Mouse (Mus musculus): Measurements from ENCODE around the gene Fam187b. TPM values are rescaled to one million over a fixed set of nuclear protein-coding genes. Genes with fewer than 3 reads are reported as not detected.

Fam187b gene
- polyA plus RNA-seq (2012; rRNA removed), result 0.36 and 0.61 TPM in 2 replicates

DNA sequence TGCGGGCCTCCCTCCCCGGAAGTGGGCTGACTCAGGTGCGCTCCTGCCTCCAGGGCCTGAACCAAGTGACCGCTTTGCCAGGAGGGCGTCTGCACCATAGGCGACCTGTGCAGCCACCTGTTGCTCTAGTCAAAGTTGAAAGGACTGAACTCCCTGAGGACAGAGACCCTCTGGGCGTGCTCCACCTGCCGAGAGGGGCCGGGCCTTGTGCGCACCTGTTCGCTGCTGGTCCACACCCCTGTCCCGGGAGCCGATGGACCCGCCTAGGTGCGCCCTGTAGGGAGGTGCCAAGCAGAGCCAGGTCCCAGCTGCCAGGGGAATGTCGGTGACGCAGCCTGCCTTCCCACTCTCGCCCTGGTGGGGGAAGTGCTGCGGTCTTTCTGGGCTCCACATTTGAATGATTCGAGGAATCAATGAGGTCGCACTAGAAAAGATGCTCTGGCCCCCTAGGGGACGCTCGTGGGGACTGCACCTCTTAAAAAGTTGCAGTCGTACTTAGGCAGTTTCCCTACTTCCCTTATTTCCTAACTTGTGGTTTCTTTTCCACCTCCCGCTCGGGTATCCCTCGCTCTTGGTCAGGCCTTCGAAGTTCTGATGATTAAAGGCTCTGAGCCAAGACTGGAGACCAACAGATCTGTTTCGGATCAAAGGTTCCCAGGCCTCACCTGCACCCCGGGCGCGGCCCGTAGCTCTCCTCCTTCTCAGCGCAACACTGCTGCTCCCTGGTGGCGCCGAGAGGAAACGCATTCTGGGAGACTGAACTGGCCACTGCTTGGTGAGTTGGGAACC lies at the start of gene Fam187b:
Gene Fam187b, plus strand, starts transcription at position 290 of the 789 bp plus-strand sequence.

DNA sequence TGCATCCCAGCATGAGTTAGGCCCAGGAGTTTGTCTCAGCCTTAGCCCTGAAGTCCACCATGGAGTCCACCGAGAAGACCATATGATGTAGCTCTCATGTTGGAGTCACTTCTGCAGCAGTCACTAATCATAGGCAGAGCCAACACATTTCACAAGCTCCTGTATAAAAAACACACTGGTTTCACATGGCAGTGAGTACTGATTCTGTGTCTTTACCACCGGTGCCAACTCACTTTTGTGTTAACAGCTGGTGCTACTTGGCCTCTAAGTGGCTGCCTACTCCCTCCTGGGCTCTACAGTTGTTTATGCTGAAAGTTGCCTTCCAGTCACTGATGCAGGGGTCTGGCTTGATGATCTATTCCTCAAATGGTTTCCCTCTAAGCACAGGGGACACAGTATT lies 49.0 kb upstream of the Fam187b start, which contains the start of gene Hamp2:
Gene Hamp2, minus strand, starts transcription at position 101 of the 400 bp plus-strand sequence.

DNA sequence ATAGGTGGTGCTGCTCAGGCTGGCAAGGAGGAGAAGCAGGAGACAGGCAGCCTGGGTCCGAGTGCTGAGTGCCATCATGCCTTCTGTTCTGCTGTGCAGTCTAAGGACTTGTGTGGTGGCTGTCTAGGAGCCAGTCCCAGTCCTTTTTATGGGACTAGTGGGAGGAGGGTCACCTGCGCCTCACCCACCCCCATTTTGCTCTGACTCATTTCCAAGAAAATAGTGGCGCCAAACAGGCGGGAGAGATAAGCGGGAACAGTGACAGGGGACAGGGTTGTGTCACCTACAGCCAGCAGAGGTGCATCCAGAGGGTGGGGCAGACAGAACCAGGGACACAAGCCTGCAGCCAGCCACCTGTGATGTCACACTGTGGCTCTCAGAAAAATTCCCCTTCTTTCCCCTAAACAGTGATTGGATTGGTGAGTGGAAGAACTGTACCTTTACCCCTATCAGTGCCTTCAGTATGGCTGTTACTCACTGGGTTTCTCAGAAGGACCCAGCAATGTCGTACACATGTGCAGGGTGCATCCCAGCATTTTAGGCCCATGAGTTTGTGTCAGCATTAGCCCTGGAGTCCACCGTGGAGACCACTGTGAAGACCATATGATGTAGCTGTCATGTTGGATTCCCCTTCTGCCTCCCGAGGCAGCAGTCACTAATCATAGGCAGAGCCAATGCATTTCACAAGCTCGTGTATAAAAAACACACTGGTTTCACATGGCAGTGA lies 29.5 kb upstream of the Fam187b start, which contains the start of gene Hamp:
Gene Hamp, minus strand, starts transcription at position 124 of the 727 bp plus-strand sequence.

DNA sequence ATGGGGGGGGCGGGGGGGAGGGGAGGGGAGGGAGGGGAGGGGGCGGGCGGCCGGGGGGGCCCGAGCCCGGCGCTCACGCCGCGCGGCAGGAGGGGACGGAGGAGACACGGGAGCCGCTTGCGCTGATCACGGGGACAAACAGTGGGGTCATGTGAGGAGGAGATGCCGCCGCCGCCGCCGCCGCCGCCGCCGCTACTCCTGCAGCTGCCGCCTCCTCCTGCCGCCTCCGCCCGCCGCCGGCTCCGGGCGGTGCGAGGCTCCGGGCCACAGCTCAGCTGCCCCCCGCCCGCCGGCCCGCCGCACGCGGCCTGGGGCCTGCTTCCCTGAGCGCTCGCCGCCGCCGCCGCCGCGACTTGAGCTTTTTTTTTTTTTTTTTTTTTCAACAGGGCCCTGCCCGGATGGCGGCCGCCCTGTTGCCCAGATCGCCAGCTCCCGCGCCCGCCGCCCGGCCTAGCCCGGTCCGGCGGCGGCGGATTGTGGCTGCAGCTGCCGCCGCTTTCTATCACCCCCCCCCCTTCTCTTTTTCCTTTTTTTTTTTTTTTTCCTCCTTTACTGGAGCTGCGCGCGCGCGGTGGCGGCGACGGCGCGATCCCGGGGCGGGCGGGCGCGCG lies 16.7 kb upstream of the Fam187b start, which contains the start of gene Usf2:
Gene Usf2, minus strand, starts transcription at position 48 of the 611 bp plus-strand sequence.

DNA sequence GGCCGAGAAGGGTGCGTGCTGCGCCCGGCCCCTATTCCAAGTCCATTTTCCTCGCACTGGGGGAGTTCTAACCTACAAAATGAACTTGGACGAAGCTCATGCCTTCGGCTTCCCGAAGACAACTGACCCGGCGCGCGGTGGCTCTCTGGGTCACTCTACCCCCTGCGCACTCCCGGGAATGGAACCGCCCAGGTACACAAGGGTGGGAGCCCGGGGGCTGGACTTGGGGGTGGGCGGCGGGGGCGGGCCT lies 414 bp upstream of the Fam187b start, which contains the start of gene Lsr:
Gene Lsr, minus strand, starts transcription at position 214 of the 250 bp plus-strand sequence.

Other genes with a start within 250 kb of the Fam187b start
- gene Tmem147, start 244.2 kb upstream of the Fam187b start, polyA plus RNA-seq (2012; rRNA removed), result 182 and 186 TPM in 2 replicates
- gene Gapdhs, start 230.1 kb upstream of the Fam187b start, polyA plus RNA-seq (2012; rRNA removed), result 0.09 and 0.11 TPM in 2 replicates
- gene Sbsn, start 222.3 kb upstream of the Fam187b start, polyA plus RNA-seq (2012; rRNA removed), result 5.6 and 7.5 TPM in 2 replicates
- gene Dmkn, start 210.0 kb upstream of the Fam187b start, polyA plus RNA-seq (2012; rRNA removed), result 0.93 and 11.3 TPM in 2 replicates
- 0.44 and 18.8 TPM in 2 replicates for gene Krtdap, start 185.9 kb upstream of the Fam187b start, polyA plus RNA-seq (2012; rRNA removed)
- gene Ffar2, start 150.0 kb upstream of the Fam187b start, polyA plus RNA-seq (2012; rRNA removed), result 0.10 and 0.16 TPM in 2 replicates
- 0.06 TPM in 1 of 2 replicates, not detected in the other for gene Ffar3, start 117.6 kb upstream of the Fam187b start, polyA plus RNA-seq (2012; rRNA removed)
- gene Ffar1, start 112.2 kb upstream of the Fam187b start, polyA plus RNA-seq (2012; rRNA removed), result not detected in 2 replicates
- gene Cd22, start 93.4 kb upstream of the Fam187b start, polyA plus RNA-seq (2012; rRNA removed), result 0.11 and 0.20 TPM in 2 replicates
- 1.3 and 1.9 TPM in 2 replicates for gene Mag, start 58.9 kb upstream of the Fam187b start, polyA plus RNA-seq (2012; rRNA removed)
- 0.43 TPM in 1 of 2 replicates, not detected in the other for gene Hamp2, start 49.1 kb upstream of the Fam187b start, polyA plus RNA-seq (2012; rRNA removed)
- gene Hamp, start 29.8 kb upstream of the Fam187b start, polyA plus RNA-seq (2012; rRNA removed), result not detected in 2 replicates
- 164 and 173 TPM in 2 replicates for gene Usf2, start 17.0 kb upstream of the Fam187b start, polyA plus RNA-seq (2012; rRNA removed)
- gene Lsr, start 326 bp upstream of the Fam187b start, polyA plus RNA-seq (2012; rRNA removed), result 19.5 and 20.0 TPM in 2 replicates
- gene Fxyd5, start 68.7 kb downstream of the Fam187b start, polyA plus RNA-seq (2012; rRNA removed), result 17.0 and 23.0 TPM in 2 replicates
- gene Fxyd7, start 77.7 kb downstream of the Fam187b start, polyA plus RNA-seq (2012; rRNA removed), result 45.5 and 68.3 TPM in 2 replicates
- 14.3 and 25.8 TPM in 2 replicates for gene Fxyd1, start 83.4 kb downstream of the Fam187b start, polyA plus RNA-seq (2012; rRNA removed)
- gene Lgi4, start 85.6 kb downstream of the Fam187b start, polyA plus RNA-seq (2012; rRNA removed), result 0.65 and 1.6 TPM in 2 replicates
- 0.36 and 6.3 TPM in 2 replicates for gene Fxyd3, start 102.9 kb downstream of the Fam187b start, polyA plus RNA-seq (2012; rRNA removed)
- 0.74 and 1.9 TPM in 2 replicates for gene Hpn, start 141.5 kb downstream of the Fam187b start, polyA plus RNA-seq (2012; rRNA removed)
- gene Scn1b, start 153.2 kb downstream of the Fam187b start, polyA plus RNA-seq (2012; rRNA removed), result 12.0 and 14.9 TPM in 2 replicates
- gene Gramd1a, start 182.1 kb downstream of the Fam187b start, polyA plus RNA-seq (2012; rRNA removed), result 380 and 425 TPM in 2 replicates

Measured in central nervous system, embryonic 14 days (tissue).